Mouse (Mus musculus) myocyte (in vitro differentiated cells): Measurements from ENCODE around the gene Ptprcap.

Experiments used
- E2F4 ChIP-seq: IDR thresholded peaks from one replicate; pipeline ENCODE4 v1.6.1; 2011; ENCODE audit warnings: mild to moderate bottlenecking, control low read depth, moderate library complexity; ENCODE audit not compliant: insufficient read depth
- MAX ChIP-seq: IDR thresholded peaks from one replicate; pipeline ENCODE4 v1.6.1; 2011; ENCODE audit warnings: low read depth, mild to moderate bottlenecking, control low read depth
- MYOD1 ChIP-seq, 3 experiments: IDR thresholded peaks; one replicate each; pipeline ENCODE4 v1.6.1; 2011; ENCODE audit warnings: control low read depth in 2 of 3, low read depth in 2 of 3, mild to moderate bottlenecking in 2 of 3, moderate library complexity in 1 of 3; ENCODE audit not compliant: insufficient read length in 2 of 3, control insufficient read depth in 1 of 3
- POLR2A ChIP-seq: IDR thresholded peaks from one replicate; pipeline ENCODE4 v1.6.1; 2011; ENCODE audit warnings: low read depth, mild to moderate bottlenecking, control low read depth, moderate library complexity; ENCODE audit not compliant: insufficient read length
- POLR2AphosphoS2 ChIP-seq: IDR thresholded peaks from one replicate; pipeline ENCODE4 v1.6.1; 2011; ENCODE audit warnings: low read depth, control low read depth; ENCODE audit not compliant: insufficient read length
- SRF ChIP-seq: IDR thresholded peaks from one replicate; pipeline ENCODE4 v1.6.1; 2011; ENCODE audit warnings: low read depth; ENCODE audit not compliant: control insufficient read depth, insufficient read length
- TCF12 ChIP-seq: IDR thresholded peaks from one replicate; pipeline ENCODE4 v1.6.1; 2011; ENCODE audit warnings: mild to moderate bottlenecking, control low read depth; ENCODE audit not compliant: poor library complexity, insufficient read depth, severe bottlenecking
- USF1 ChIP-seq: IDR thresholded peaks from one replicate; pipeline ENCODE4 v1.6.1; 2011; ENCODE audit warnings: low read depth, mild to moderate bottlenecking, control low read depth, moderate library complexity

GRCm38 (mm10) chr19:4192251-4192985, 39.0 kb downstream of the Ptprcap start:
- TF ChIP-seq MYOD1 (IDR thresholded peaks at IDR 0.05; ENCODE audit: control insufficient read depth in 1 of 3, insufficient read length in 2 of 3, low read depth in 2 of 3) = no peak
- no peak for TF ChIP-seq POLR2AphosphoS2
- no peak for TF ChIP-seq E2F4
- no peak for TF ChIP-seq POLR2A
- no peak for TF ChIP-seq SRF
- TF ChIP-seq USF1 = no peak
- TF ChIP-seq MAX = no peak
- TF ChIP-seq TCF12 = no peak
